Mouse (Mus musculus): ENCODE measurements around the gene Rnf181.

DNA sequence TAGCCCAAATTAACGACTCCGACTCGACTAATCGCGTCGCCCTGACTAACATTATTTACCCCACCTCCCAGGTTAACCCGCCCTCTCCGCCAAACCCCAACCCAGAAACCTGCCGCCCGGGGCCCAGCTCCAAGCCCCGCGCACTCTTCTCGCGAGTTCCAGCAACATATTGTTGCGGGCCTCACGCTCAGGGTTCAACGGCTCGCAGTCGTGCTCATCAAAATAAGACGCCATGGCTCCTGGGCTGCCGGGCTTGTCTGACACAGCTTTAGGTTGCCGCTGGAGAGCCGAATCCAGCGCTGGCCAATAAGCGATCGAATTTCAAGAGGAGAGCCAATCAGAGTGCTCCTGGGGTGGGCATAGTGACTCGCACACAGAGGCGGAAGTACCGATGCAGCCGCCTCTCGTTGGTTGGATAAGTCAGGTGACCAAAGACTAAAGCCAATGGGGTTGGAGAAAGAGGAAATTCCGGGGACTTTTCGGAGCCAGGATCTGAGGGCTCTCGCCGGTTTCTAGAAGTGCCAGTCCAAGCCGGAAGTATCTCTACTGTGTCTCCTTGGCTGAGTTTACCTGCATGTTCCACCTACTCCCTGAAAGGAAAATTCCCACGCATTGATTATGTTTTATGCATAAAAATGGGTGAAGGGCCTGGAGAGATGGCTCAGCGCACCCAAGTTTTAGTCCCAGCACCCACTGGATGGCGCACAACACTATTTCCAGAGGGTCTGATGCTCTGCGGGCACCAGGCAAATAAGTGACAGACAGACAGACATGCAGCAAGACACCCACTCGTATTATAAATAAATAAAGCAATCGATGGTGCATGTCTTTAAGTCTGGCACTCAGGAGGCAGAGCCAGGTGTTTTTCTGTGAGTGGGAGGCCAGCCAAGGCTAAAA, 4.4 kb downstream of the Rnf181 start:
- TF ChIP-seq CTCF (IDR thresholded peaks at IDR 0.05): peak; percentile 66
- 0 out of 2 replicates have a peak, but pooled peaks have one; percentile 29 for TF ChIP-seq EP300 (IDR thresholded peaks at IDR 0.05)

Measured in lung, postnatal 0 days (tissue).